Mouse (Mus musculus): ENCODE data around the gene Pole3. TPM values are rescaled to one million over a fixed set of nuclear protein-coding genes. Genes with fewer than 3 reads are reported as not detected.
A peak's percentile ranks its signal among the peaks of the same experiment; 100 is the strongest.

Pole3 gene
- total and polyA plus RNA-seq, 2 experiments, result 9.3 to 11.7 TPM

DNA sequence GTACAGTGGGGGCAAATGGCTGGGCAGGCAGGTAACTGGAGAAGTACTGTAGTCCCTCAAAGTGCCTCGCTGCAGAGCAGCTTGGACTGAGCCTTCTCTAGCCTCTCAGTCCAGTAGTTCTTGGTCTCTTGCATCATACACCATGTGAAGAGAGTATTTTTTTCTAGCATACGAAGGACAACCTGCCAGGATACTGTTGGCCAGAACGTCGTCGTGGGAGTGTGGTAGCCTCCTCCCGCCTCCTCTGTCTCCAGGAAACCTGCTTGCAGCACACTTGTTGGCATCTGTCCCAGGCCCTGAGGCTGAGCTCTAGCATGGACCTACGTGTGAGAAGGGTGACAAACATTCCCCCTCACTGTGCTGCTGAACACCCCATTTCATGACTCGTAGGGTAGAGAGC, 28.1 kb downstream of the Pole3 start:
- WGBS, result 11% methylated on average over 8 of the region's 8 CpGs
- Histone ChIP-seq H3K9ac (ENCODE audit: low read depth, low read length) (no peak overlapping the region), H3K4me1 (ENCODE audit: control insufficient read depth, insufficient read depth, low read length) (peaks cover 22% of the 10 kb centered on the region), H3K36me3 (ENCODE audit: control insufficient read depth, insufficient read depth, low read length) (no peaks in the 10 kb centered on the region; the same call in 1 of the 2 replicates), H3K27me3 (ENCODE audit: control insufficient read depth, insufficient read depth, low read length) (no peaks in the 10 kb centered on the region), H3K4me3 (ENCODE audit: insufficient read depth, low read depth, low read length) (no peak overlapping the region), H3K79me2 (ENCODE audit: control insufficient read depth, insufficient read depth, low read length) (peaks cover 9% of the 10 kb centered on the region; the same call in 1 of the 2 replicates), H3K27ac (replicated peaks; ENCODE audit: insufficient read depth, low read depth, low read length) (peak overlapping the region; percentile 20)
- no peak for TF ChIP-seq POLR2A (IDR thresholded peaks at IDR 0.05; ENCODE audit: extremely low read depth, insufficient read depth, low read length)
- TF ChIP-seq CTCF (IDR thresholded peaks at IDR 0.05; ENCODE audit: low read depth, low read length), result no peak
- DNase-seq (ENCODE audit: extremely low read depth, low read depth, low spot score), result peak; percentile 95

DNA sequence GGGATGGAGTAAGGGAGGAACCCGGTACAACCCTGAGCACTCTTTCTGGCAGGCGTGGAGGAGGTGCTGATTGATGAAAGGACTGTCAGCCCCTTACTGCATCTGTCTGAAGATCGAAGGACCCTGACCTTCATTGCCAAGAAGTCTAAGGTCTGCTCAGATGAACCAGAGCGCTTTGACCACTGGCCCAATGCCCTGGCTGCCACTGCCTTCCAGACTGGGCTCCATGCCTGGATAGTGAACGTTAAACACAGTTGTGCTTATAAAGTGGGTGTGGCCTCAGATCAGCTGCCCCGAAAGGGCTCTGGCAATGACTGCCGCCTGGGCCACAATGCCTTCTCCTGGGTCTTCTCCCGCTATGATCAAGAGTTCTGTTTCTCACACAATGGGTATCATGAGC, 28.9 kb downstream of the Pole3 start:
- H3K79me2 ChIP-seq (ENCODE audit: control insufficient read depth, insufficient read depth, low read length), result peaks cover 8% of the 10 kb centered on the region; the same call in 1 of the 2 replicates
- no peaks in the 10 kb centered on the region for H3K27me3 ChIP-seq (ENCODE audit: control insufficient read depth, insufficient read depth, low read length)
- 15% methylated on average over 8 of the region's 8 CpGs for WGBS
- H3K4me1 ChIP-seq (ENCODE audit: control insufficient read depth, insufficient read depth, low read length), result peaks cover 21% of the 10 kb centered on the region
- no peaks in the 10 kb centered on the region; the same call in 1 of the 2 replicates for H3K36me3 ChIP-seq (ENCODE audit: control insufficient read depth, insufficient read depth, low read length)
- no peak overlapping the region for H3K4me3 ChIP-seq (ENCODE audit: insufficient read depth, low read depth, low read length)
- no peak for TF ChIP-seq POLR2A (IDR thresholded peaks at IDR 0.05; ENCODE audit: extremely low read depth, insufficient read depth, low read length)
- no peak for TF ChIP-seq CTCF (IDR thresholded peaks at IDR 0.05; ENCODE audit: low read depth, low read length)
- DNase-seq (ENCODE audit: extremely low read depth, low read depth, low spot score), result peak; percentile 98
- peak overlapping the region; percentile 1; the same call in 1 of the 2 replicates for H3K9ac ChIP-seq (ENCODE audit: low read depth, low read length)
- H3K27ac ChIP-seq (replicated peaks; ENCODE audit: insufficient read depth, low read depth, low read length), result peak overlapping the region; percentile 14; the same call in 1 of the 2 replicates

GRCm38 (mm10) chr4:62494230-62494629, 30.6 kb downstream of the Pole3 start:
- Histone ChIP-seq H3K4me3 (ENCODE audit: insufficient read depth, low read depth, low read length) (no peak overlapping the region), H3K36me3 (ENCODE audit: control insufficient read depth, insufficient read depth, low read length) (no peaks in the 10 kb centered on the region; the same call in 1 of the 2 replicates), H3K4me1 (ENCODE audit: control insufficient read depth, insufficient read depth, low read length) (peaks cover 19% of the 10 kb centered on the region), H3K79me2 (ENCODE audit: control insufficient read depth, insufficient read depth, low read length) (no peaks in the 10 kb centered on the region), H3K27ac (replicated peaks; ENCODE audit: insufficient read depth, low read depth, low read length) (no peak overlapping the region), H3K9ac (ENCODE audit: low read depth, low read length) (no peak overlapping the region), H3K27me3 (ENCODE audit: control insufficient read depth, insufficient read depth, low read length) (no peaks in the 10 kb centered on the region)
- TF ChIP-seq POLR2A (IDR thresholded peaks at IDR 0.05; ENCODE audit: extremely low read depth, insufficient read depth, low read length) (no peak), CTCF (IDR thresholded peaks at IDR 0.05; ENCODE audit: low read depth, low read length) (no peak)
- DNase-seq (ENCODE audit: extremely low read depth, low read depth, low spot score), result no peak
- WGBS, result 72% methylated on average over 9 of the region's 9 CpGs

DNA sequence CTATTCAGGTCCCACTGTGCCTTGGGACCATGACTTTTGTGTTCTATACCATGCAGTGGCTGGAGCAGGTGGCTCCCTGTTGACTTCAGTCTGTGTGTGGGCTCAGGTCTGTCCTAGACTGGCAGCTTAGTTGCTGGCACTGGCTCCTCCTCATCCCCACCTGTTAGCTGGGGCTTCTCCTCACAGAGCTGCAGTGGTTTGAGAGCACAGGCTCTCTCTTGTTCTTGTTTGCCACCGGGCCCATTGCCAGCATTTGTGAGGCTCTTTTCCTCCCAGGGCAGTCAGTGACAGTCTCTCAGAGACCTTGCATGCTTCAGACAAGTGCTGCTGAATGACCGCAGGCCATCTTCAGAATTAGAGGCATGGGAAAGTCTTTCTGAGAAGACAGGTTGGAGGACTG, 32.2 kb downstream of the Pole3 start:
- no peak overlapping the region for H3K27ac ChIP-seq (replicated peaks; ENCODE audit: insufficient read depth, low read depth, low read length)
- 84% methylated on average over 2 of the region's 2 CpGs for WGBS
- no peak for TF ChIP-seq CTCF (IDR thresholded peaks at IDR 0.05; ENCODE audit: low read depth, low read length)
- TF ChIP-seq POLR2A (IDR thresholded peaks at IDR 0.05; ENCODE audit: extremely low read depth, insufficient read depth, low read length), result no peak

GRCm38 (mm10) chr4:62487914-62488313, 37.0 kb downstream of the Pole3 start:
- Histone ChIP-seq H3K27me3 (ENCODE audit: control insufficient read depth, insufficient read depth, low read length) (no peaks in the 10 kb centered on the region), H3K79me2 (ENCODE audit: control insufficient read depth, insufficient read depth, low read length) (no peaks in the 10 kb centered on the region), H3K36me3 (ENCODE audit: control insufficient read depth, insufficient read depth, low read length) (no peaks in the 10 kb centered on the region), H3K27ac (replicated peaks; ENCODE audit: insufficient read depth, low read depth, low read length) (no peak overlapping the region), H3K4me1 (ENCODE audit: control insufficient read depth, insufficient read depth, low read length) (no peaks in the 10 kb centered on the region), H3K9ac (ENCODE audit: low read depth, low read length) (no peak overlapping the region), H3K4me3 (ENCODE audit: insufficient read depth, low read depth, low read length) (no peak overlapping the region)
- 98% methylated on average over 2 of the region's 2 CpGs for WGBS
- DNase-seq (ENCODE audit: extremely low read depth, low read depth, low spot score), result no peak
- TF ChIP-seq POLR2A (IDR thresholded peaks at IDR 0.05; ENCODE audit: extremely low read depth, insufficient read depth, low read length) (no peak), CTCF (IDR thresholded peaks at IDR 0.05; ENCODE audit: low read depth, low read length) (no peak)

More for the DNA sequence above, 32.2 kb downstream of the Pole3 start:
- no peaks in the 10 kb centered on the region for H3K79me2 ChIP-seq (ENCODE audit: control insufficient read depth, insufficient read depth, low read length)
- H3K27me3 ChIP-seq (ENCODE audit: control insufficient read depth, insufficient read depth, low read length), result no peaks in the 10 kb centered on the region
- peaks cover 19% of the 10 kb centered on the region for H3K4me1 ChIP-seq (ENCODE audit: control insufficient read depth, insufficient read depth, low read length)
- DNase-seq (ENCODE audit: extremely low read depth, low read depth, low spot score), result no peak
- H3K9ac ChIP-seq (ENCODE audit: low read depth, low read length), result no peak overlapping the region
- no peak overlapping the region for H3K4me3 ChIP-seq (ENCODE audit: insufficient read depth, low read depth, low read length)
- no peaks in the 10 kb centered on the region for H3K36me3 ChIP-seq (ENCODE audit: control insufficient read depth, insufficient read depth, low read length)

DNA sequence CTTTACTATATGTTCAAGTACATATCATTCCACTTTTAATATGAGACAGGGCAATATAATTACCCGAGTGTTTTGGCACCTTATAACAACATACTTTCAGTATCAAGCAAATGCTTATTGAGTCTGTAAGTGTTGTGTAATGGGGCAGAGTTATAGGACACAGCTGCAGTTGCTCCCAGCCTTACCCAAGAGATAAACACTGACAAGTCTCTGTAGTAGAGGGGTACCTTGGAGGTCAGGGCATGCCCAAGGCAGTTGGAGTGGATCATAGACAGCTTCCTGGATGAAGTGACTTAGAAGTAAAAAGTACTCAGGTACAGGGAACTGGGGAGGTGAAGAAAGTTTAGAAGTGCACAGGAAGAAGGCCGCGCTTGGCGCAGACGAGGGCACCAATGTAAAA, 37.7 kb downstream of the Pole3 start:
- DNase-seq (ENCODE audit: extremely low read depth, low read depth, low spot score), result no peak
- Histone ChIP-seq H3K36me3 (ENCODE audit: control insufficient read depth, insufficient read depth, low read length) (no peaks in the 10 kb centered on the region), H3K27ac (replicated peaks; ENCODE audit: insufficient read depth, low read depth, low read length) (no peak overlapping the region), H3K27me3 (ENCODE audit: control insufficient read depth, insufficient read depth, low read length) (no peaks in the 10 kb centered on the region), H3K9ac (ENCODE audit: low read depth, low read length) (no peak overlapping the region), H3K4me1 (ENCODE audit: control insufficient read depth, insufficient read depth, low read length) (no peaks in the 10 kb centered on the region), H3K4me3 (ENCODE audit: insufficient read depth, low read depth, low read length) (no peak overlapping the region), H3K79me2 (ENCODE audit: control insufficient read depth, insufficient read depth, low read length) (no peaks in the 10 kb centered on the region)
- WGBS, result 92% methylated on average over 5 of the region's 5 CpGs
- TF ChIP-seq CTCF (IDR thresholded peaks at IDR 0.05; ENCODE audit: low read depth, low read length) (no peak), POLR2A (IDR thresholded peaks at IDR 0.05; ENCODE audit: extremely low read depth, insufficient read depth, low read length) (no peak)
